Mouse (Mus musculus) bone marrow, adult 2 months (tissue): ENCODE measurements around the gene Fam169b.

Source experiments
- CTCF ChIP-seq: fragments of 200-500 bp; IDR thresholded peaks from 2 replicates; pipeline ENCODE4 v1.5.1; 2011; ENCODE audit warnings: low read length, control low read depth; ENCODE audit not compliant: control insufficient read depth, insufficient read depth
- POLR2A ChIP-seq: fragments of 200-500 bp; IDR thresholded peaks from 2 replicates; pipeline ENCODE4 v1.6.1; 2011; ENCODE audit warnings: low read depth, mild to moderate bottlenecking, control low read depth, low read length, borderline replicate concordance; ENCODE audit not compliant: control insufficient read depth

- TF ChIP-seq CTCF (peak; percentile 92), POLR2A (no peak)
These were observed 96.1 kb downstream of the Fam169b start for GRCm38 (mm10) chr7:68369694-68370093.
